Mouse (Mus musculus) lung, adult 2 months (tissue): ENCODE data around the gene Nfic. TPM values are rescaled to one million over a fixed set of nuclear protein-coding genes. Genes with fewer than 3 reads are reported as not detected.
A peak's percentile ranks its signal among the peaks of the same experiment; 100 is the strongest.

Experiments
- DNase-seq: peaks from one replicate; pipeline ENCODE4 v3.0.0; 2022
- H3K4me1 ChIP-seq: fragments of 200-500 bp; 2 replicates; pipeline ENCODE4 v1.6.1; 2011; ENCODE audit warnings: low read length; ENCODE audit not compliant: control insufficient read depth, insufficient read depth
- H3K4me3 ChIP-seq: fragments of 200-500 bp; replicated peaks from 2 replicates; pipeline ENCODE3; 2011; ENCODE audit warnings: low read depth, mild to moderate bottlenecking, control low read depth, low read length; ENCODE audit errors: extremely low read depth
- CTCF ChIP-seq: fragments of 200-500 bp; IDR thresholded peaks from 2 replicates; pipeline ENCODE4 v1.5.1; 2011; ENCODE audit warnings: mild to moderate bottlenecking, low read length, control low read depth; ENCODE audit not compliant: insufficient read depth
- POLR2A ChIP-seq: fragments of 200-500 bp; IDR thresholded peaks from 2 replicates; pipeline ENCODE4 v1.6.1; 2011; ENCODE audit warnings: low read depth, mild to moderate bottlenecking, control low read depth, low read length, borderline replicate concordance; ENCODE audit errors: extremely low read depth
- WGBS: fragments of 180-500 bp; shearing (Covaris S2); methylation state at CpG from one replicate; pipeline ENCODE4 v1.1.7; 2018; 5-methylcytosine and 5-hydroxymethylcytosine counted together
- polyA plus RNA-seq: library from polyadenylated mRNA; depleted of rRNA; stranded (reverse); fragments of >200 nt; gene quantifications from 2 replicates; pipeline ENCODE4 v1.2.3, GENCODE M21; 2012

Gene Nfic
- polyA plus RNA-seq, 1 experiment = 103 TPM

- TF ChIP-seq CTCF (no peak), POLR2A (no peak)
- whole genome bisulfite sequencing = 35% methylated on average over 6 of the region's 6 CpGs
- DNase-seq = no peak
- Histone ChIP-seq H3K4me1 (peaks cover 6% of the 10 kb centered on the region; the same call in 1 of the 2 replicates), H3K4me3 (no peak overlapping the region)
Measured at GRCm38 (mm10) chr10:81376561-81377361, 78.7 kb downstream of the Nfic start.

- peaks cover 6% of the 10 kb centered on the region; the same call in 1 of the 2 replicates for H3K4me1 ChIP-seq
- H3K4me3 ChIP-seq = no peak overlapping the region
- TF ChIP-seq CTCF (no peak), POLR2A (no peak)
- 89% methylated on average over 10 of the region's 10 CpGs for WGBS
- no peak for DNase-seq
Measured at GRCm38 (mm10) chr10:81375322-81375721, 80.1 kb downstream of the Nfic start.

DNA sequence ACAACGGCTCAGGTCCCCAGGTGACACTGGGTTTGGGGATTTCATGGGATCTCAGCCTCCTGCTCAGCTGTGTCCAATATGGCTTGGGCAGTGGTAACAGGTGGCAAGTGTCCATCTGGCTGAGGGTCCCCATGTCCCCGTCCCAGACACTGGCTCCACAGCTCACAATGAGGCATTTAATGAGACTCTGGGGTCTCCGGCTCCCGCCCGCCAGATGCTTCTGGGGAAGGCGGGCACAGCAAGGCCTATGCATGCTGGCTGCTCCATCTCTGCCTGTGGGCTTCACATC lies 88.3 kb downstream of the Nfic start:
- Histone ChIP-seq H3K4me1 (0 out of 2 replicates have a peak, but pooled peaks cover 5% of the 10 kb centered on the region), H3K4me3 (no peak overlapping the region)
- no peak for TF ChIP-seq CTCF
- no peak for TF ChIP-seq POLR2A
- no peak for DNase-seq
- 92% methylated on average over 6 of the region's 6 CpGs for WGBS

- Histone ChIP-seq H3K4me3 (no peak overlapping the region), H3K4me1 (0 out of 2 replicates have a peak, but pooled peaks cover 5% of the 10 kb centered on the region)
- no peak for TF ChIP-seq CTCF
- TF ChIP-seq POLR2A = peak; percentile 21; the same call in 1 of the 2 replicates
- WGBS = 64% methylated on average over 6 of the region's 6 CpGs
- DNase-seq = no peak
Measured at GRCm38 (mm10) chr10:81366477-81367206, 88.8 kb downstream of the Nfic start.

- no peak for TF ChIP-seq CTCF
- peak; percentile 42; the same call in 1 of the 2 replicates for TF ChIP-seq POLR2A
- 0 out of 2 replicates have a peak, but pooled peaks cover 5% of the 10 kb centered on the region for H3K4me1 ChIP-seq
- 33% methylated on average over 12 of the region's 12 CpGs for WGBS
- peak within 1 kb of the TSS; percentile 9 for H3K4me3 ChIP-seq
- no peak for DNase-seq
Measured at GRCm38 (mm10) chr10:81365672-81366476, 89.6 kb downstream of the Nfic start, which contains the start of gene 4930404N11Rik. Gene 4930404N11Rik, minus strand, starts transcription at chr10:81365816.

DNA sequence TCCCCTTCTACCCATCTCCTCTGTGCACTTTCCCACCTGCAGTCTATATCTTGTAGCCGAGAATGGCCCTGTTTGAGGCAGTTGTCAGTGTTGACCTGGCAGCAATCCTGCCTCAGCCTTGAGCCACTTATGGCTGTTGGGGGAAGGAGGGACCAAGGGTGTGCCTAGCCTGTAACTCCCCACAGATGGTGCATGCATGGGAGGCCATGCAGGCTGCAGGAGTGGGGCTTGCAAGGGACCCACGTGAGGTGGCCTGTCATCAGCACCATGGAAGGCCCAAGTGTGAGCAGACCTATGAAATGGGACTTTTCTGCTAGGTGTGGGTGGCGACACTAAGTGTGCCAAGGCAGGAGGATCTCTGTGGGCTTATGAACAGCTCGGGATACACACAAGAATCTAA lies 90.4 kb downstream of the Nfic start:
- Histone ChIP-seq H3K4me1 (0 out of 2 replicates have a peak, but pooled peaks cover 5% of the 10 kb centered on the region), H3K4me3 (no peak overlapping the region)
- 50% methylated on average over 4 of the region's 4 CpGs for WGBS
- no peak for DNase-seq
- no peak for TF ChIP-seq POLR2A
- no peak for TF ChIP-seq CTCF

- Histone ChIP-seq H3K4me3 (peak overlapping the region; percentile 9), H3K4me1 (0 out of 2 replicates have a peak, but pooled peaks cover 5% of the 10 kb centered on the region)
- TF ChIP-seq CTCF (no peak), POLR2A (0 out of 2 replicates have a peak, but pooled peaks have one; percentile 26)
- 26% methylated on average over 28 of the region's 28 CpGs for WGBS
- no peak for DNase-seq
Measured at GRCm38 (mm10) chr10:81364666-81365065, 90.8 kb downstream of the Nfic start.

- Histone ChIP-seq H3K4me3 (peak overlapping the region; percentile 7), H3K4me1 (peaks cover 6% of the 10 kb centered on the region; the same call in 1 of the 2 replicates)
- no peak for DNase-seq
- no peak for TF ChIP-seq POLR2A
- no peak for TF ChIP-seq CTCF
- 40% methylated on average over 54 of the region's 54 CpGs for WGBS
Measured at GRCm38 (mm10) chr10:81363436-81364346, 91.7 kb downstream of the Nfic start.
